Mouse (Mus musculus) adrenal gland, postnatal 36 days (tissue): ENCODE data around the gene Impg2. TPM values are rescaled to one million over a fixed set of nuclear protein-coding genes. Genes with fewer than 3 reads are reported as not detected.

Experiments used
- DNase-seq, 2 experiments: peaks; one replicate each; pipeline ENCODE4 v3.0.0; 2021; ENCODE audit warnings: mixed read lengths in 1 of 2
- total RNA-seq, 2 experiments: library from RNA; stranded (reverse); gene quantifications; 2 replicates each; pipeline ENCODE4 v1.2.3; 2021

Gene Impg2
- total RNA-seq, 2 experiments from 2014 or later, result 0.49 to 1.3 TPM

GRCm38 (mm10) chr16:56298836-56299235 is 94.7 kb downstream of the Impg2 start:
- no peak for DNase-seq

- DNase-seq, result no peak
Observed at GRCm38 (mm10) chr16:56302996-56303395, 98.9 kb downstream of the Impg2 start.

DNA sequence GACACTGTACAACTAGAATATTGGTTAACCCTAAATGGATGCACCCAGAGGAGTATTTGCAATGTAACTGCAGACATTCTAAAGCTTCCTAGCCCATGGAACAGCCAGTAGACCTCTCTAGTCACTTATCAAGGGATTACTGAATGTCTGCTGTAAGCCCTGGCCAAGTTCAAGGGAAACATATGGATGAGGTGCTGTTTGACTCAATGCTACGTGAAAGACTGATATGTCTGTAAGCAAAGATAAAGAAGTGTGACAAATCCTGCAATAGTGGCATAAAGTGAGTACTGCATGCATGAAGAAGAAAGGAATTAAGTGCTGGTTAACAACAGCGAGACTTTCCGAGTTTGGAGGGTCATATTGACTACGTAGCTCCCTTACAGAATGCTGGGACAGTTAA is 100.1 kb downstream of the Impg2 start:
- DNase-seq, result no peak

DNA sequence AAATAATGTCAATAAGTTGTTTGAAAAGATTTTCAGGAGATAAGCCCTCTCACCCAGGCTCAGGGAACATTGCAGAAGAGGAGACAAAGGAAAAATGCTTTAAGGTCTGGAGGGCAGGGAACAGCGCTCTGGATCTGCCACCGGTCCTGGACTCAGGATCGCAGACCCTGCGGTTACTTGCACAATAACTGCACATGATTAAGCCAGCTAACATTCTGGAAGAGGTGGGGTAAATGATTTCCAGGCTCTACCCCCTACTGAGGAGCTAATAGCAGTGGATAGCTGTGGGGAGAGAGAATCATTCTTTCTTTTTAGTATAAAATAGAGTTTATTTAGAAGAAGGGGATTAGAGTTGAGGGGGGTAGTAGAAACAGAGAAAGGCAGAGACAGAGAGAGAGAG is 103.5 kb downstream of the Impg2 start:
- no peak for DNase-seq

DNA sequence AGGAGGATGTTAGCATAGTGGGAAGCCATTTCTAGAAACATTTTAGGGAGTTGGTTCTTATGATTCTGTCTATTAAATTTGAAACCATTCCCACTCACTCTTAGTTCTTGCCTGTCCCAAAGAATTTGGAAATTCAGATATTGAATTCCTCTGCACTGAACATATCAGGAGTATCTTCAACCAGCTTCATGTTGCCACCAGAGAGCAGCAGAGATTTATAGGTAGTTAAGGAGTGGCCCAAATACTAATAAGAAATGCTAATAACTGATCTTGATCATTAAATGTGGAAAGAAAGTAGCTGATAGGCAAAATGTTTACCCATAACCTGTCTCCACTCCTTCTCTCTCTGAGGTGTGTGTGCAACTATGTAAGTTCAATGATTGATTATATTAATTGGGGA is 107.2 kb downstream of the Impg2 start:
- DNase-seq, result peak in 1 of 2 experiments; percentile 11

Other genes with a start within 250 kb of the Impg2 start
- 100 to 1,000 TPM; 748 to 767 TPM for gene Rpl24, start 238.0 kb upstream of the Impg2 start, total RNA-seq
- gene Zbtb11, start 230.4 kb upstream of the Impg2 start, total RNA-seq, result 10 to 100 TPM; 22.4 to 23.4 TPM
- gene Pcnp, start 174.6 kb upstream of the Impg2 start, total RNA-seq, result 100 to 1,000 TPM; 106 to 123 TPM
- 10 to 100 TPM; 21.8 to 24.0 TPM for gene Trmt10c, start 166.5 kb upstream of the Impg2 start, total RNA-seq
- gene Senp7, start 156.0 kb upstream of the Impg2 start, total RNA-seq, result 10 to 100 TPM; 21.7 to 22.9 TPM